Mouse (Mus musculus): ENCODE results near the gene Ppfia1.

DNA sequence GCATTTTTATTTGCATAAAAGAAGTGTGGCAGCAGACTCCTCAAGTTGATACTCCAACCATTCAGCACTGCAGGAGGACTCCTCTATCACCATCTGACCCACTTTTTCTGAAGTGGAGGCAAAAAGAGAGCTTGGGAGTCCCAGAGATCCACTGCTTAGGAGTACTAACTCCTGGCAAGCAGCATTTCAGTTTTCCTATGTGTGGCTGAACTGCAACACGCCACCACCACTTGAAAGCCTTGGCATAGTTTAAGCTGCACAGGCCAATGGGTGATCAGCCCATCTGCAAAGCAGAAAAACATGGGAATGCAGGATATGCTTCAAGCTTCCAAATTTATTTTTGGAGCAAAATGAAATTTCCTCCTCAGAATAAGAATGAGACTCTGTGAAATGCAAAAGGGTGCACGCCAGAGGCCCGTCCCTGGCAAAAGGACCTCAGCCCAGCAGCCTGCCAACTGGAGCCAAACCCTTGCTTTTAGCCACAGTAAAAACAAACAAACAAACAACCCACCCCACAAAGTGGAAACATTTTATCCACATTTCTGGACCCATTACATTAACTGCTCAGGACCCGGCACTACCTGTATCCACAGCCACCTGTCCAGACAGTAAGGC, 15.4 kb downstream of the Ppfia1 start:
- TF ChIP-seq POLR2A (IDR thresholded peaks at IDR 0.05; ENCODE audit: borderline replicate concordance, insufficient read depth, low read length) (no peak), CTCF (IDR thresholded peaks at IDR 0.05; ENCODE audit: borderline replicate concordance, insufficient read depth, low read depth, low read length) (no peak)

Measured in cerebellum, adult 2 months (tissue).